Mouse (Mus musculus) myocyte (in vitro differentiated cells): Measurements from ENCODE around the gene Fam118b.

Source experiments
- CEBPB ChIP-seq: IDR thresholded peaks from 2 replicates; pipeline ENCODE4 v1.6.1; 2011; ENCODE audit warnings: mild to moderate bottlenecking, moderate library complexity; ENCODE audit not compliant: poor library complexity, insufficient read depth, severe bottlenecking
- E2F4 ChIP-seq: IDR thresholded peaks from one replicate; pipeline ENCODE4 v1.6.1; 2011; ENCODE audit warnings: mild to moderate bottlenecking, control low read depth, moderate library complexity; ENCODE audit not compliant: insufficient read depth
- MAX ChIP-seq: IDR thresholded peaks from one replicate; pipeline ENCODE4 v1.6.1; 2011; ENCODE audit warnings: low read depth, mild to moderate bottlenecking, control low read depth
- MYOD1 ChIP-seq, 3 experiments: IDR thresholded peaks; one replicate each; pipeline ENCODE4 v1.6.1; 2011; ENCODE audit warnings: control low read depth in 2 of 3, low read depth in 2 of 3, mild to moderate bottlenecking in 2 of 3, moderate library complexity in 1 of 3; ENCODE audit not compliant: insufficient read length in 2 of 3, control insufficient read depth in 1 of 3
- POLR2A ChIP-seq: IDR thresholded peaks from one replicate; pipeline ENCODE4 v1.6.1; 2011; ENCODE audit warnings: low read depth, mild to moderate bottlenecking, control low read depth, moderate library complexity; ENCODE audit not compliant: insufficient read length
- POLR2AphosphoS2 ChIP-seq: IDR thresholded peaks from one replicate; pipeline ENCODE4 v1.6.1; 2011; ENCODE audit warnings: low read depth, control low read depth; ENCODE audit not compliant: insufficient read length
- REST ChIP-seq: IDR thresholded peaks from one replicate; pipeline ENCODE4 v1.6.1; 2011; ENCODE audit warnings: mild to moderate bottlenecking, control low read depth, moderate library complexity; ENCODE audit not compliant: insufficient read depth, insufficient read length
- TCF12 ChIP-seq: IDR thresholded peaks from one replicate; pipeline ENCODE4 v1.6.1; 2011; ENCODE audit warnings: mild to moderate bottlenecking, control low read depth; ENCODE audit not compliant: poor library complexity, insufficient read depth, severe bottlenecking
- TCF3 ChIP-seq: IDR thresholded peaks from one replicate; pipeline ENCODE4 v1.6.1; 2011; ENCODE audit warnings: low read depth, control low read depth; ENCODE audit not compliant: insufficient read length
- USF1 ChIP-seq: IDR thresholded peaks from one replicate; pipeline ENCODE4 v1.6.1; 2011; ENCODE audit warnings: low read depth, mild to moderate bottlenecking, control low read depth, moderate library complexity

DNA sequence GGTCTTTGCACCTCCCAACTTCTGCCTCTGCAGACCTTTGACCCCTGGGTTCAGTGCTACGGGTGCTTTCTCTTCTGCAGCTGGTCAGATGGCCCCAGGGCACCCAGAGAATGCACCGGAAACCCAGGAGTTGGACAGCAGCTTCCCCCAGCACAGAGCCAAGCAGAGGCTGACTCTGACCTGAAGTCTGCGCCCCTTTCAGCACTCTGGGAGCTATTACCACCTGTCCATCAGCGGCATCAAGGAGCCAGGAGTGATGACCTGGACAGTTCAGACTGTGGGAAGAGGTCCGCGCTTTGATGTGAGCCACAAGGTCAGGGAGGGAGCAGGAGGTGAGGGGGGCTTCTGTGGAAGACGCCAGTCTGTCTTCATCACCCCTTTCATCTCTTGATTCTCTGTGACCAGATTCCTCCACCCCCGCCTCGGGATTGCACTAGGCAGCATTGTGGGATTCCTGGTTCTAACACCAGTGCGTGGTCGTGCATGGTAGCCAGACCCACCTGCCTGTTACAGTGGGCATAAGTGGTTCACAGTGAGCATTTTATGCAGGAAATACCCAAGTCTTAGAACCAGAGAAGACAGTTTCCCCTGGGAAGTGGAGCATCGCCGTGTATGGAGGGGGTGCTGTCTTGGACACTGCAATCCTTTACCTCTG lies 15.9 kb upstream of the Fam118b start:
- TF ChIP-seq POLR2A (no peak), TCF12 (no peak), POLR2AphosphoS2 (no peak), E2F4 (no peak), USF1 (no peak), CEBPB (no peak), TCF3 (no peak), MYOD1 (IDR thresholded peaks at IDR 0.05; ENCODE audit: control insufficient read depth in 1 of 3, insufficient read length in 2 of 3, low read depth in 2 of 3) (no peak), REST (no peak), MAX (no peak)
